Mouse (Mus musculus): ENCODE data around the gene Ccdc116. TPM values are rescaled to one million over a fixed set of nuclear protein-coding genes. Genes with fewer than 3 reads are reported as not detected.

Ccdc116 gene
- polyA plus RNA-seq (2014; fragmentation: Illumina TruSeq; extraction: RNeasy Lipid Tissue Mini Kit (QIAGEN cat#74804); ENCODE audit: low read depth, low replicate concordance) = 1.9 TPM

GRCm38 (mm10) chr16:17146772-17147235, at the start of gene Ccdc116:
Ccdc116 (minus strand) TSS chr16:17147229.

GRCm38 (mm10) chr16:17144339-17144738, 2.7 kb downstream of the Ccdc116 start, which contains the start of gene Ydjc:
Ydjc (plus strand) TSS chr16:17144621.

GRCm38 (mm10) chr16:17132089-17132905, 14.7 kb downstream of the Ccdc116 start, which contains the start of gene Sdf2l1:
Sdf2l1 (minus strand) TSS chr16:17132383.

GRCm38 (mm10) chr16:17124871-17125520, 22.0 kb downstream of the Ccdc116 start, which contains the start of gene 2610318N02Rik:
2610318N02Rik (minus strand) TSS chr16:17125167.

GRCm38 (mm10) chr16:17110771-17111743, 36.0 kb downstream of the Ccdc116 start, which contains the start of gene Ppil2:
Ppil2 (minus strand) TSS chr16:17111257.

Other genes starting within 250 kb of the Ccdc116 start
- gene Mapk1, start 163.8 kb downstream of the Ccdc116 start, polyA plus RNA-seq (2014; fragmentation: Illumina TruSeq; extraction: RNeasy Lipid Tissue Mini Kit (QIAGEN cat#74804); ENCODE audit: low read depth, low replicate concordance) = 272 TPM
- 0.66 TPM for gene Ypel1, start 77.5 kb downstream of the Ccdc116 start, polyA plus RNA-seq (2014; fragmentation: Illumina TruSeq; extraction: RNeasy Lipid Tissue Mini Kit (QIAGEN cat#74804); ENCODE audit: low read depth, low replicate concordance)
- 117 TPM for gene Ppil2, start 36.0 kb downstream of the Ccdc116 start, polyA plus RNA-seq (2014; fragmentation: Illumina TruSeq; extraction: RNeasy Lipid Tissue Mini Kit (QIAGEN cat#74804); ENCODE audit: low read depth, low replicate concordance)
- not detected for gene 2610318N02Rik, start 22.1 kb downstream of the Ccdc116 start, polyA plus RNA-seq (2014; fragmentation: Illumina TruSeq; extraction: RNeasy Lipid Tissue Mini Kit (QIAGEN cat#74804); ENCODE audit: low read depth, low replicate concordance)
- gene Sdf2l1, start 14.8 kb downstream of the Ccdc116 start, polyA plus RNA-seq (2014; fragmentation: Illumina TruSeq; extraction: RNeasy Lipid Tissue Mini Kit (QIAGEN cat#74804); ENCODE audit: low read depth, low replicate concordance) = 15.0 TPM
- 0.28 TPM for gene Ydjc, start 2.6 kb downstream of the Ccdc116 start, polyA plus RNA-seq (2014; fragmentation: Illumina TruSeq; extraction: RNeasy Lipid Tissue Mini Kit (QIAGEN cat#74804); ENCODE audit: low read depth, low replicate concordance)
- gene Ube2l3, start 55.4 kb upstream of the Ccdc116 start, polyA plus RNA-seq (2014; fragmentation: Illumina TruSeq; extraction: RNeasy Lipid Tissue Mini Kit (QIAGEN cat#74804); ENCODE audit: low read depth, low replicate concordance) = 226 TPM
- gene Rimbp3, start 61.4 kb upstream of the Ccdc116 start, polyA plus RNA-seq (2014; fragmentation: Illumina TruSeq; extraction: RNeasy Lipid Tissue Mini Kit (QIAGEN cat#74804); ENCODE audit: low read depth, low replicate concordance) = not detected
- gene Hic2, start 86.3 kb upstream of the Ccdc116 start, polyA plus RNA-seq (2014; fragmentation: Illumina TruSeq; extraction: RNeasy Lipid Tissue Mini Kit (QIAGEN cat#74804); ENCODE audit: low read depth, low replicate concordance) = 1.2 TPM
- not detected for gene Tmem191c, start 128.8 kb upstream of the Ccdc116 start, polyA plus RNA-seq (2014; fragmentation: Illumina TruSeq; extraction: RNeasy Lipid Tissue Mini Kit (QIAGEN cat#74804); ENCODE audit: low read depth, low replicate concordance)
- not detected for gene Serpind1, start 184.1 kb upstream of the Ccdc116 start, polyA plus RNA-seq (2014; fragmentation: Illumina TruSeq; extraction: RNeasy Lipid Tissue Mini Kit (QIAGEN cat#74804); ENCODE audit: low read depth, low replicate concordance)

Measured in sigmoid colon, adult 10 weeks (tissue).